Mouse (Mus musculus) CH12.LX (cell line): ENCODE data around the gene Nrg3.

Experiments used
- CTCF ChIP-seq, 2 experiments: IDR thresholded peaks in 1 of 2; conservative IDR thresholded peaks in 1 of 2; 2 replicates each; pipeline ENCODE4 v1.5.1; 2011 to 2012; ENCODE audit warnings: low read depth in 2 of 2, low read length in 2 of 2, improper control_type of control experiment in 1 of 2, inconsistent platforms in 1 of 2, mild to moderate bottlenecking in 1 of 2, moderate library complexity in 1 of 2
- POLR2A ChIP-seq: IDR thresholded peaks from 2 replicates; pipeline ENCODE4 v1.6.1; 2011; ENCODE audit warnings: low read depth, mild to moderate bottlenecking, improper control_type of control experiment, low read length
- POLR2AphosphoS2 ChIP-seq: IDR thresholded peaks from 2 replicates; pipeline ENCODE4 v1.6.1; 2011; ENCODE audit warnings: low read depth, low read length, improper control_type of control experiment

DNA sequence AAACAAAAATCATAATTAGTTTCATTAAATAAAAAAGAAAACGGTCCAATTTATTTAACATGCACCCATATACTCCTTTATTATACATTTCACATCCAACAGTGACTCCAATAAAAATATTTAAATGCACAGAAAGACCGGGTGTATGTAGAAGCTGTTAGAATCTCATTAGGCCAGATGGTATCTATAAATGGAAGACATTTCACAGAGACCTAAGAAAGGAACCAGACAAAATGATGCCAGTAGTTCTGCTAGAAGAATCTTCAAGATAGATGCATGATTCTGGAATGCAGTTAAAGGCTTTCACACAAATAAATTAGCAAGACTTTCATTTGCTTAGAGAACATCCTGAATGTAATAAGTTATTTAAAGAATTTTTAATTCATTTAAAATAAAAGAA is 602.3 kb downstream of the Nrg3 start:
- TF ChIP-seq CTCF (conservative IDR thresholded peaks at IDR 0.05 in 1 of 2, IDR thresholded peaks at IDR 0.05 in 1 of 2; ENCODE audit: low read depth in 2 of 2, low read length in 2 of 2) (no peak), POLR2A (no peak), POLR2AphosphoS2 (no peak)
